Mouse (Mus musculus) layer of hippocampus, adult 18-20 months (tissue): ENCODE data around the gene Traf3ip1. TPM values are rescaled to one million over a fixed set of nuclear protein-coding genes. Genes with fewer than 3 reads are reported as not detected.

ENCODE experiments used
- DNase-seq, 2 experiments: peaks; one replicate each; pipeline ENCODE4 v3.0.0; 2022; ENCODE audit warnings: low spot score in 2 of 2
- total RNA-seq, 2 experiments: library from RNA; stranded (reverse); gene quantifications; 2 replicates each; pipeline ENCODE4 v1.2.3; 2021

Traf3ip1 gene
- total RNA-seq, 2 experiments from 2014 or later: 14.3 to 14.6 TPM

GRCm38 (mm10) chr1:91532892-91533291 lies 38.4 kb downstream of the Traf3ip1 start:
- no peak for DNase-seq

DNA sequence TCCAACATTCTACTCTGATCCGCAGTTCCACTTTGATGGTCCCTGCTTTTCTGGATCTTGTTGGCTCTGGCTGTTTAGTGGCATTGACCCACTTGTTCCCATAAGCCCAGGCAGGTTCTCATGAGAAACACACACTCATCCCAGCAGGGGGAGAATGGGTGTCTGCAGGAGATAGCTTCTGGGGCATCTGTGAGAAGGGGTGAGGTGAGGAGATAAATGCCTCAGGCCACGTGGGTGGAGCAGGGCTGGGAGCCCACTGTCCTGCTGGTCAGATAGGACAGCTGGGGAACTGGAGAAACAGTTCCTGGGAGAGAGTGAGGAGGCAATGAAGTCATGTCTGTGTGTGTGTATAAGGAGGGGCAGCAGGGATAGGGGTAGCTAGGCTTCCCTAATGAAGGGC lies 39.0 kb downstream of the Traf3ip1 start:
- no peak for DNase-seq

DNA sequence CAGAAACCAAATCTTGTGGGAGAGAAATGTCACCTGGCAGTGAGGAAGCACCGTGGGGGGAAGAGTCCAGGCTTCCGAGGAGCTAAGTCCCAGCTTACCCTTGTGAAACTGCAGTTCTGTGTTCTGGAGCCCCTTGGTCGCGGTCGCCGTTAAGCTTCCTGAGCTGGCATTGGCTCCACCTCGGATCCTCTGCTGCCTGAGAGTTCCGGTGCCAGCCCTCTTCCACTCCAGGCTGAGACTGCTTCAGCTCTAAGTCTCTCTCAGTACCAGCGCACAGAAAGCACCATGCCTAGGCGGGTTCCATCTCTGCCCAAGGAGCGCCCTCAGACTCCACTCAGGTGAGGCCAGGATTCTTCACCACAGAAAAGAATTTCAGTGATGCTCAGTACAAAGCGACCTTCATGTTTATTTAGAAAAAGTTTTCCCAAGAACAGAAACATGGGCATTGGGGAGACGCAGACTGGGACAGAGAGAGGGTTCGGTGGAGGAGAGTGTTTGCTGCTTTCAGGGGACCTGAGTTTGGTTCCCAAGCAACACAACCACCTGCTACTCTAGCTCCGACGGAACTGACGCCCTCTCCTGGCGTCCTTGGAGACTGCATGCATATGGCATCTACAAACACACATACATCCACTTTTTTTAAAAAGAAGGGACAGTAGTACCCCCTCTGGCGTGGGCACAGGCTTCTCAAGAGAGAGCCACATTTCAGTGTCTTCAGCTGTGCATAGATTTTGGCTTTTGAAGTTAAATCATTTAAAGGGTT lies 39.7 kb downstream of the Traf3ip1 start:
- DNase-seq: no peak

DNA sequence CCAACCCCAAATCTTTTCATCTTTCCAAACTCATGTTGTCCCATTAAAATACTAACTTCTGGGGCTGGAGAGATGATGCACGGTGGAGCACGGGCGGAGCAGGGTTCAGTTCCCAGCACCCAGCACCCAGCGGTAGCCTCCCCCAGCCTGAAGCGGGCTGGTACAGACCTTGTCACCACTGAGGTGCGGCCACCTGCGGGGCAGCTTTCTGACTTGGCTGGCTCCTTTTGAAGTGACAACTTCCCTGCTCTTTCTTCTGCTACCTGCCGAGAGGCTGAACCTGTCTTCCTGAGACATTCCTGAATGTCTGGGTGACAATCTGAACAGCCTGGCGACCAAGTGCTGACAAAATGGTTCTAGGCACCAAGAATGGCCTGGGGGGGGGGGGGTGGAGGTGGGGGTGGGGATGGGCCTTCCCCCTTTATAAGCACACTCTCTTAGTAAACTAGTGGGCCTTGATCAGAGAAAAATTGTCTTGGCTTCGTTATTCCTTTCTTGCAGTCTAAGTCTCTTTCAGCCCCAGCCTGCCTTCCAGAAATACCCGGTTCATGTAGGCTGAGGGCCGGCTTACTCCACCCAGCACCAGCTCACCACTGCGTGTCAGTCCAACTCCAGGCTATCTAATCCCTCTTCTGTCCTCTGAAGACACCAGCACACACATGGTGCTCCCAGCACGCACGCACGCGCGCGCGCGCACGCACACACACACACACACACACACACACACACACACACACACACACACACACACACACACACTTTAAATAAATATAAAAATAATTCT lies 43.5 kb downstream of the Traf3ip1 start:
- no peak for DNase-seq

DNA sequence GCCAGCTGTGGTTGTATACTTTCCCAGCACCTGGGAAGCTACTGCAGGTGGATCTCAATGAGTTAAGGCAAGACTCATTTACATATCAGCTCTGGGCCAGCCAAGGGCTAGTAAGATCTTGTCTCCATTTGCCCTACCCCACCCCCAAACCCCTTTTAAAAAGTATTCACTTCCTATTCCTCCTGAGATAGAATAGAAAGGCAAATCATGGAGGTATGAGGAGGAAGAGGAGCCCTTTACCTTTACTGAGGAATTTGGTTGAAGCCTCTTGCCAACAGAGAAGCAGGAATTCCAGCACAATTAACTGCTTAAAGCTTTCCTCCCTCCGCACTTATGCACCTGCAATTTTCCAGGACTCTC lies 44.1 kb downstream of the Traf3ip1 start:
- no peak for DNase-seq

DNA sequence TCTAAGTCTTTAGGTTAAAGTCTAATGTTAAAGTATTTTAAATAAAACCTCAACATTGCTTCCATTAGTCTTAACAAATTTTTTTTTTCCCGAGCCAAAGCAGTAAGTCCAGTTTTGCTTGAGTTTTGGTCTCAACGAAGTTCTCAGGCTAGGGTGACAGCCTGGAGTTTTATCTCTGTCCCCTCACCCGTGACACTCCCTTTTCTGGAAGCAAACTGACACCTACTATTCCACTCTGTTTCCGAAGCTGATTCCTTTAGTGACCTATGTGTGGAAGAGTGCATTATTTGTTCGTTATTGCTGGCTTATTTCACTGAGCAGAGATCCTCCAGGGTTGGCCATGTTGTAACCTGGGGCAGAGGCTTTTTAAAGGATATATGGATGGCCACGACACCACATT lies 44.8 kb downstream of the Traf3ip1 start:
- no peak for DNase-seq

- no peak for DNase-seq
These were observed 45.3 kb downstream of the Traf3ip1 start for GRCm38 (mm10) chr1:91539704-91540270.

GRCm38 (mm10) chr1:91540271-91540826 lies 45.9 kb downstream of the Traf3ip1 start, which contains the start of gene Asb1:
Gene Asb1, plus strand, starts transcription at chr1:91540544.
- DNase-seq: peak; percentile 92 to 96

GRCm38 (mm10) chr1:91541042-91541592 lies 46.7 kb downstream of the Traf3ip1 start:
- DNase-seq: no peak

- DNase-seq: no peak
These were observed 49.5 kb downstream of the Traf3ip1 start for GRCm38 (mm10) chr1:91543974-91544373.

DNA sequence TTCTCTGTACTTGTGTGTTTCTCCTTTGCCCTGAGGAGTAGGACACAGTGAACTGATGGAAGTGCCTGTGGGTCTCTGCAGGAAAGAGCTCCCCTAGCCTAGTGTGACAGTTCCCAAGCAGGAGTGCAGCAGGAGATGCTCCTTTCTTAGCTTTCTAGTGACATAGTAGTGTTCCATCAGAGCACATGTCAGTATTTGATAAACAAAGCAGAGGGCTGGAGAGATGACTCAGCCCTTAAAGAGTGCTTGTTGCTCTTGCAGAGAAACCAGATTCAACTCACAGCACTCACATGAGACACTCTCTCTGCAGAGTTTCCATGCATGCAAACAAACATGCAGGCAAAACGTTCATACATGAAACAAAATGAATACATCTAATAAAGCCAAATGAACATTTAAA lies 50.8 kb downstream of the Traf3ip1 start:
- no peak for DNase-seq

- DNase-seq: no peak
These were observed 53.1 kb downstream of the Traf3ip1 start for GRCm38 (mm10) chr1:91547567-91547966.

DNA sequence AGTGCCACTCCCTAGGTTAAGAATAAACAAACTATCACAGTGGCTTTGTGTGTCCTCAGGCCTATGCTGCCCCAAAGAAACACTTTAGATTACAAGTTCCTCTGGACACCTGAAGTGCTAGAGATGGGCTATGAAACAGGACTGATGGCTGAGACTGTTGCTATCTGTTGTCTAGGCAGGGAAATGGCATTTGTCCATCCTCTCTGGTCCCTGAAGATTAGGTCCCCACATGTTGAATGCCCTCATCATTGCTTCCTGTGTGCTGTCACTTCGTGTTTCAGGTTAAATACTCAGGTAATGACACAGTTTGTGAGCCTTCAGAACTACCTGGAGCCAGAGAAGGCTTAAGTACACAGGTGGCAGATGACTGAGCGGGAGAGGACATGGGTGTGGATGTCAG lies 54.6 kb downstream of the Traf3ip1 start:
- no peak for DNase-seq

- no peak for DNase-seq
These were observed 62.7 kb downstream of the Traf3ip1 start for GRCm38 (mm10) chr1:91557099-91557498.

GRCm38 (mm10) chr1:91561226-91561625 lies 66.8 kb downstream of the Traf3ip1 start:
- DNase-seq: no peak

DNA sequence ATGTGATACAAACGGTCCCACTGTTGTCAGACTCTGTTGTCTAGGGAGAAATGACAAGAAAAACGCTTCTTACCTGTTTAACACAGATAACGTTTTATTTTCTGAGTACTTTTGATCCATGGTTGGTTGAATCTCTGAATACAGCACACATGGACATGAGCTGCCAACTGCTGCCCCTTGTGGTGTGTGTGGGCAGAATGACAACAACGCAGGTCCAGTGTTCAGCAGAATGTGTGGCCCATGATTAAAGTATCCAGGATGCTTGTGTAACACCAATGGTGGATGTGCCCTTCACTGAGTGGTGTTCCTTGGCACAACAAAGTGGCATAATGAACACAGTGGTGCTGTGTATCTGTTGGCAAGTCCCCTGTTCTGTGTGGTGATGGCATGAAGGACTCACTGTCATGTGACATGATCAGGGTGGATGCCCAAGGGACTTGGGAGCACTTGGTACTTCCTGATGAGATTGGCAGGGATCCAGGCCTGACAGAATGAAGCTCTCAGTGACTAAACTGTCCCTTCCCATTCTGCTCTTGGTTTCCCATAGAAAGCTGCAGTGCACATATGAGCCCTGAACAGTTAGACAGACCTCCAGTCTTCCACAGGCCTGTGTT lies 68.6 kb downstream of the Traf3ip1 start:
- DNase-seq: peak in 1 of 2 experiments; percentile 9

DNA sequence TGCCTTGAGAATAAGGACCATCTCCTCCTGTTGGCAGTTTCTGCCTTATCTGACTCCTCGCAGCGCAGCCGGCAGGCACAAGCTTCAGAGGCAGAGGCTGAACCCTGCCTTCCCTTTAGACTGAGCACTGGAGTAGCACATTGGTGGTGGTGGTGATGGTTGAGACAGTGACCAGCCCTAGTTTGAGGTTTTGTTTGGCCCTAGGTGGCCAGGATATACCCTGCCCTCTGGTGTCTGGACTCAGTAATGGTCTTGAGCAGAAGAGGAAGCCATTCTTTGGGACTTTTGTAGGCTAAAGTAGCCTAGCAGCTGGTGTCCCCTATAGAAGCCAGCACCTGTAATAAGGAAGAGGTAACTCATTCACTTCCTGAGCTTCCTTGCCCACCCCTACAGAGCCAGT lies 69.6 kb downstream of the Traf3ip1 start:
- DNase-seq: no peak

GRCm38 (mm10) chr1:91564598-91564997 lies 70.2 kb downstream of the Traf3ip1 start:
- DNase-seq: no peak

- DNase-seq: no peak
These were observed 72.8 kb downstream of the Traf3ip1 start for GRCm38 (mm10) chr1:91567269-91567668.

DNA sequence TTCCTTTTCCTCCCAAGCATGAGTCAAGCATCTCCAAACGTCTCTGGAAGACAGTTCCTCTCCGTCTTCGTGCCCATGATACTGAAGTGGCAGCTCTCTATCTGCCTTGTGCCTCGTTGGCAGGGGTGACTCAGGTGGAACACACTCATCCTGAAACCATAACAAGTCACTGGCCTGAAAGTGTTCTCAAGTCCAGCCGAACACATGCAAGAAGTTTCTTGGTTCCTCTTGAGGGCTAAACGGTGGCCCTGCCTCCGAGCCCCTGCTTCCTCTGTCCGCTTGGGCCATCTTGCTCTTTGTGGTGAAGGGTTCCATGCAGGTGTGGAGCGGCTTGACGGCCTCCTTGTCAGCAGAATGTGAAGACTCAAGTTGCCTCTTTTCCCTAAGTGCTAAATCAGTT lies 78.0 kb downstream of the Traf3ip1 start:
- no peak for DNase-seq

- DNase-seq: peak; percentile 13 to 72
These were observed 79.8 kb downstream of the Traf3ip1 start for GRCm38 (mm10) chr1:91574208-91574607.
